Comparison of ENCODE assay signal across 27 mouse cellular contexts in the genomic region with DNA sequence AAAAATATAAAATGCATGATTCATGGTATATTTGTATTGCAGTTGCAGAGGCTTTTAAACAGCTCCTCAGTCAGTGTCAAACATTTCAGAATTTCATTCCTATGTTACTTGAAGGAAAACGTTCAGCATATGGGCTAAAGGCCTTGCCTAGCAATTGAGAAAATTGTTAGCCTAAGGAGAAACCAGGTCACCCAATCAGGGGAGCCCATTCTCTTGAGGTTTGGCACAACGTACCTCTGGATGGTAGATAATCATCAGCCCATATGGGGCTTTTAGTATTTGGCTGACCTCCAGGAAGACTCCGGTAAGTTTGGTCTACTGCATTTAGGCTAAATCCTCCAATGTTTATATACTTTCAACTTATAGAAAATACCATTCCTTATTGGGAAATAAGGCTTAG.
DNase-seq lines count a peak whose midpoint lies in the region; ATAC-seq and TF ChIP-seq lines count a peak whose summit lies in the region.
"Had no signal": no experiment of that assay in that cellular context is flagged by ENCODE, and none has a peak within 500 bp of the region (broad histone marks: within the 10 kb centered on the region; RNA-seq: fewer than 3 reads in every experiment).

No protein-coding gene starts in this region.

- H3K27ac ChIP-seq in hindbrain, postnatal 0 days, result no peak overlapping the region
- no peak overlapping the region for H3K27ac ChIP-seq in hindbrain, embryonic 14.5 days
- H3K27ac ChIP-seq in lung, embryonic 15.5 days, result no peak overlapping the region; the same call in 1 of the 2 replicates
- no peak overlapping the region for H3K27ac ChIP-seq in MEL (ENCODE audit: control insufficient read depth, low read depth, low read length)
- no peak overlapping the region for H3K27ac ChIP-seq in embryonic facial prominence, embryonic 14.5 days (replicated peaks; ENCODE audit: low read depth, low read length)
- H3K27ac ChIP-seq: layer of hippocampus, adult 2 months; left cerebral cortex, adult 2 months; limb, embryonic 13.5 days; liver, embryonic 12.5 days; midbrain, embryonic 12.5 days; neural tube, embryonic 12.5 days had no signal

- TF ChIP-seq CTCF in hindbrain, postnatal 0 days (IDR thresholded peaks at IDR 0.05; ENCODE audit: low read depth), result no peak
- no peak for TF ChIP-seq CTCF in MEL (IDR thresholded peaks at IDR 0.05 in 2 of 3, conservative IDR thresholded peaks at IDR 0.05 in 1 of 3; ENCODE audit: control insufficient read depth in 1 of 3, insufficient read depth in 1 of 3, low read depth in 2 of 3, low read length in 3 of 3, poor library complexity in 1 of 3, severe bottlenecking in 1 of 3)

- no peaks in the 10 kb centered on the region for H3K4me1 ChIP-seq in hindbrain, postnatal 0 days (ENCODE audit: insufficient read depth, low read length)
- H3K4me1 ChIP-seq in hindbrain, embryonic 14.5 days (replicated peaks; ENCODE audit: control insufficient read depth, insufficient read depth, low read length), result no peaks in the 10 kb centered on the region
- H3K4me1 ChIP-seq in lung, embryonic 15.5 days, result no peaks in the 10 kb centered on the region
- peaks cover 0 to 2% of the 10 kb centered on the region in 2 experiments; a peak in 1 of 4 replicates for H3K4me1 ChIP-seq in MEL (ENCODE audit: control insufficient read depth in 1 of 2, insufficient read depth in 2 of 2, low read length in 2 of 2)
- no peaks in the 10 kb centered on the region for H3K4me1 ChIP-seq in embryonic facial prominence, embryonic 14.5 days (ENCODE audit: control insufficient read depth, insufficient read depth, low read length)
- H3K4me1 ChIP-seq: limb, embryonic 13.5 days; liver, embryonic 12.5 days; megakaryocyte, embryonic 14.5 days; midbrain, embryonic 12.5 days; neural tube, embryonic 12.5 days had no signal

- no peak for ATAC-seq in hindbrain, postnatal 0 days
- ATAC-seq in hindbrain, embryonic 14.5 days (ENCODE audit: low FRiP score), result no peak
- ATAC-seq in lung, embryonic 15.5 days (ENCODE audit: borderline replicate concordance, extremely low read depth, low FRiP score, low TSS enrichment), result peak; percentile 46; the same call in 1 of the 2 replicates
- peak; percentile 55 for ATAC-seq in embryonic facial prominence, embryonic 14.5 days (ENCODE audit: low read depth)
- ATAC-seq: liver, embryonic 12.5 days; liver, postnatal 0 days had no signal

- no peaks in the 10 kb centered on the region for H3K79me2 ChIP-seq in MEL (ENCODE audit: control insufficient read depth, insufficient read depth, low read length, poor library complexity)

- H3K9me3 ChIP-seq in hindbrain, postnatal 0 days (ENCODE audit: low read length), result no peaks in the 10 kb centered on the region
- H3K9me3 ChIP-seq in hindbrain, embryonic 14.5 days (ENCODE audit: control insufficient read depth, low read length), result no peaks in the 10 kb centered on the region
- H3K9me3 ChIP-seq in lung, embryonic 15.5 days, result no peaks in the 10 kb centered on the region
- no peaks in the 10 kb centered on the region for H3K9me3 ChIP-seq in MEL (replicated peaks; ENCODE audit: insufficient read depth, low read length)
- H3K9me3 ChIP-seq in embryonic facial prominence, embryonic 14.5 days (ENCODE audit: control insufficient read depth, low read length), result no peaks in the 10 kb centered on the region
- H3K9me3 ChIP-seq: limb, embryonic 13.5 days; liver, embryonic 12.5 days; megakaryocyte, embryonic 14.5 days; midbrain, embryonic 12.5 days; neural tube, embryonic 12.5 days had no signal

- peak; percentile 37 to 53; a peak in 3 of 4 replicates for TF ChIP-seq EP300 in MEL (IDR thresholded peaks at IDR 0.05; ENCODE audit: low read depth in 1 of 2, low read length in 2 of 2)

- H3K36me3 ChIP-seq in hindbrain, postnatal 0 days (ENCODE audit: insufficient read depth, low read length), result no peaks in the 10 kb centered on the region
- no peaks in the 10 kb centered on the region for H3K36me3 ChIP-seq in hindbrain, embryonic 14.5 days (replicated peaks; ENCODE audit: control insufficient read depth, insufficient read depth)
- H3K36me3 ChIP-seq in lung, embryonic 15.5 days, result no peaks in the 10 kb centered on the region
- peaks cover 0 to 4% of the 10 kb centered on the region in 2 experiments; a peak in 2 of 4 replicates for H3K36me3 ChIP-seq in MEL (ENCODE audit: control insufficient read depth in 1 of 2, insufficient read depth in 2 of 2, low read length in 2 of 2)
- no peaks in the 10 kb centered on the region for H3K36me3 ChIP-seq in embryonic facial prominence, embryonic 14.5 days (ENCODE audit: control insufficient read depth, insufficient read depth, low read length)
- H3K36me3 ChIP-seq: limb, embryonic 13.5 days; liver, embryonic 12.5 days; midbrain, embryonic 12.5 days; neural tube, embryonic 12.5 days had no signal

- no peaks in the 10 kb centered on the region for H3K27me3 ChIP-seq in hindbrain, postnatal 0 days (ENCODE audit: insufficient read depth, low read length)
- no peaks in the 10 kb centered on the region for H3K27me3 ChIP-seq in hindbrain, embryonic 14.5 days (ENCODE audit: control insufficient read depth, insufficient read depth, low read length)
- H3K27me3 ChIP-seq in lung, embryonic 15.5 days, result no peaks in the 10 kb centered on the region
- H3K27me3 ChIP-seq in MEL (ENCODE audit: control insufficient read depth in 1 of 2, insufficient read depth in 2 of 2, low read length in 2 of 2), result no peaks in the 10 kb centered on the region
- H3K27me3 ChIP-seq in embryonic facial prominence, embryonic 14.5 days (replicated peaks; ENCODE audit: control insufficient read depth, insufficient read depth, low read length), result no peaks in the 10 kb centered on the region
- H3K27me3 ChIP-seq: CH12.LX; limb, embryonic 13.5 days; liver, embryonic 12.5 days; megakaryocyte, embryonic 14.5 days; midbrain, embryonic 12.5 days; neural tube, embryonic 12.5 days had no signal

- DNase-seq in hindbrain, postnatal 0 days (ENCODE audit: low spot score), result peak; percentile 20
- DNase-seq in hindbrain, embryonic 14.5 days (ENCODE audit: low spot score), result no peak
- no peak for DNase-seq in lung, postnatal 36 days
- DNase-seq in MEL (ENCODE audit: low read depth, low spot score), result peak; percentile 58
- DNase-seq in embryonic facial prominence, embryonic 14.5 days (ENCODE audit: low spot score), result peak; percentile 80
- no peak for DNase-seq in thymus, postnatal 4 days
- DNase-seq: adrenal gland, adult 8-10 months; cerebellum, adult 9-10 months; embryo, embryonic 11 days; gastrocnemius, postnatal 14 days; heart, postnatal 14 days; kidney, adult 2 months; kidney, postnatal 36 days; liver, postnatal 0 days; lung, postnatal 4 days; thymus, adult 2 months; thymus, postnatal 36 days had no signal

- H3K9ac ChIP-seq in hindbrain, postnatal 0 days (replicated peaks; ENCODE audit: low read length), result no peak overlapping the region
- H3K9ac ChIP-seq in hindbrain, embryonic 14.5 days, result no peak overlapping the region
- no peak overlapping the region for H3K9ac ChIP-seq in lung, embryonic 15.5 days
- no peak overlapping the region for H3K9ac ChIP-seq in MEL (ENCODE audit: control insufficient read depth, low read depth, low read length, poor library complexity, severe bottlenecking)
- H3K9ac ChIP-seq in embryonic facial prominence, embryonic 14.5 days (ENCODE audit: low read depth, low read length), result no peak overlapping the region
- H3K9ac ChIP-seq: limb, embryonic 13.5 days; liver, embryonic 12.5 days; liver, postnatal 0 days; midbrain, embryonic 12.5 days; neural tube, embryonic 12.5 days had no signal

- TF ChIP-seq POLR2A in MEL (IDR thresholded peaks at IDR 0.05; ENCODE audit: control insufficient read depth in 1 of 2, insufficient read depth in 1 of 2, low read depth in 1 of 2, low read length in 2 of 2, poor library complexity in 1 of 2), result no peak

- WGBS in hindbrain, postnatal 0 days, result 41% methylated on average over 3 of the region's 3 CpGs
- WGBS in hindbrain, embryonic 14.5 days, result 62% methylated on average over 3 of the region's 3 CpGs
- WGBS in lung, embryonic 15.5 days, result 22% methylated on average over 3 of the region's 3 CpGs
- WGBS in embryonic facial prominence, embryonic 14.5 days, result 23% methylated on average over 3 of the region's 3 CpGs

- H3K4me3 ChIP-seq in hindbrain, postnatal 0 days (ENCODE audit: low read length), result no peak overlapping the region
- H3K4me3 ChIP-seq in hindbrain, embryonic 14.5 days (replicated peaks; ENCODE audit: low read length), result no peak overlapping the region
- no peak overlapping the region for H3K4me3 ChIP-seq in lung, embryonic 15.5 days
- H3K4me3 ChIP-seq in MEL (ENCODE audit: control insufficient read depth in 1 of 2, insufficient read depth in 1 of 2, low read depth in 2 of 2, low read length in 2 of 2), result no peak overlapping the region
- H3K4me3 ChIP-seq in embryonic facial prominence, embryonic 14.5 days (ENCODE audit: low read depth, low read length), result no peak overlapping the region
- H3K4me3 ChIP-seq: layer of hippocampus, adult 2 months; left cerebral cortex, adult 2 months; limb, embryonic 13.5 days; liver, embryonic 12.5 days; megakaryocyte, embryonic 14.5 days; midbrain, embryonic 12.5 days; myocyte; neural tube, embryonic 12.5 days had no signal

- TF ChIP-seq RAD21 in MEL (IDR thresholded peaks at IDR 0.05; ENCODE audit: low read depth, low read length), result no peak

- no peak overlapping the region for H3K4me2 ChIP-seq in hindbrain, postnatal 0 days (ENCODE audit: low read depth, low read length)
- H3K4me2 ChIP-seq in hindbrain, embryonic 14.5 days (replicated peaks), result no peak overlapping the region
- H3K4me2 ChIP-seq in lung, embryonic 15.5 days, result no peak overlapping the region
- H3K4me2 ChIP-seq in embryonic facial prominence, embryonic 14.5 days (ENCODE audit: low read depth, low read length), result no peak overlapping the region
- H3K4me2 ChIP-seq: limb, embryonic 13.5 days; liver, embryonic 12.5 days; midbrain, embryonic 12.5 days; neural tube, embryonic 12.5 days had no signal

TF ChIP-seq in MEL, 35 proteins besides CTCF, POLR2A, EP300 and RAD21 (continues in another document):
- TF ChIP-seq ELF1 (IDR thresholded peaks at IDR 0.05; ENCODE audit: low read depth, low read length), result 0 out of 2 replicates have a peak, but pooled peaks have one; percentile 22
- no peak for TF ChIP-seq SIN3A (IDR thresholded peaks at IDR 0.05; ENCODE audit: low read length)
- TF ChIP-seq CHD2 (IDR thresholded peaks at IDR 0.05; ENCODE audit: low read length), result no peak
- peak; percentile 59 for TF ChIP-seq GATA1 (IDR thresholded peaks at IDR 0.05; ENCODE audit: low read depth, low read length)
- no peak for TF ChIP-seq NELFE (IDR thresholded peaks at IDR 0.05; ENCODE audit: low read depth, low read length)
- no peak for TF ChIP-seq TBP (IDR thresholded peaks at IDR 0.05; ENCODE audit: low read depth, low read length)
- peak; percentile 53 for TF ChIP-seq TCF12 (IDR thresholded peaks at IDR 0.05; ENCODE audit: low read depth, low read length)
- no peak; the same call in 1 of the 2 replicates for TF ChIP-seq MAFK (IDR thresholded peaks at IDR 0.05; ENCODE audit: borderline replicate concordance, low read depth, low read length)
- no peak for TF ChIP-seq ZNF384 (IDR thresholded peaks at IDR 0.05; ENCODE audit: low read depth, low read length)
- no peak for TF ChIP-seq MYB (IDR thresholded peaks at IDR 0.05; ENCODE audit: low read depth, low read length)
- peak; percentile 78 for TF ChIP-seq RCOR1 (IDR thresholded peaks at IDR 0.05; ENCODE audit: low read depth, low read length)
- peak; percentile 76 for TF ChIP-seq ETS1 (IDR thresholded peaks at IDR 0.05; ENCODE audit: low read depth, low read length)

Comparison
In these comparisons a context has a peak if more than half of its experiments do, and no peak if none do; other contexts are left out.
1. DNase-seq: peak in hindbrain, postnatal 0 days (single experiment), MEL (single experiment) and embryonic facial prominence, embryonic 14.5 days (single experiment); none in hindbrain, embryonic 14.5 days (single experiment), lung, postnatal 36 days (single experiment) and thymus, postnatal 4 days (single experiment).
2. ATAC-seq: peak in lung, embryonic 15.5 days (single experiment) and embryonic facial prominence, embryonic 14.5 days (single experiment); none in hindbrain, postnatal 0 days (single experiment) and hindbrain, embryonic 14.5 days (single experiment).